Mouse (Mus musculus): ENCODE measurements around the gene Mapre3.

DNA sequence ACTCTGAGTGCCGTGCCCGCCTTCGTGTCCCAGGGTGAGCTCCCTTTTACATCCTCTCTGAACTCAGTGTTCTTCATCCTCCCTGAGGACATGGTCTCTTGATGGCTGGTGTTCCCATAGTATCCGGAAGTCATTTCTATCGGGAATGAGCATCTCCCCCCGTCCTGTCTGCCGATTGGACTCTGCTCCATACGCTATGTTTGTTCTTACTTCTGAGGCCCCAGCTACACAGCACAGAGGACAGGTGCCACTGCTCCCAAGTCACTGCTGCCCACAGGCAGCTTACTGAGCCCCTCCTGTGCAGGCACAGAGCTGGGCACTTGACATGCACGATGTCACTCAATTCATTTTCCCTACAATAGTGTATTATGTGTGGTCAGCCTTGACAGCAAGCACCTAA is 45.4 kb upstream of the Mapre3 start:
- no peak for TF ChIP-seq POLR2A (IDR thresholded peaks at IDR 0.05; ENCODE audit: borderline replicate concordance, extremely low read depth, low read depth, low read length)
- no peak for TF ChIP-seq CTCF (IDR thresholded peaks at IDR 0.05; ENCODE audit: insufficient read depth, low read length)
